Mouse (Mus musculus): ENCODE measurements around the gene Lrrc73.

The Lrrc73 gene

DNA sequence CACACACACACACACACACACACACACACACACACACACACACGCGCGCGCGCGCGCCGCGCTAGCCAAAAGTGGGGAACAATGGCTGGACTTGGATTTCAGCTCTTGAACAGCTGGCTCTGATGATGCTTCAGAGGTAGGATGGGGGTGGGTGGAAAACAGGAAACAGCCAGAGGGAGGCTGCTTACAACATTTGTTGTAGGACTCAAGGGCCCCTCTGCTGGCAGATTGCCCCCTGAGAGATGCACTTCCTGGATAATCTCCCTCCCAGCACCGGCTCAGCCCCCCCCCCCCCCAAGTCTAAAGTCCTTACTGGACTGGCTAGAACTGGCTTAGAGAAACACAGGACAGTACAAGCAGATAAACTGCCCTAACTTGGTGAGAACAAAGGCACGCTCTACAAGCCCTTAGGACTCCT lies 34.4 kb downstream of the Lrrc73 start:
- DNase-seq (ENCODE audit: extremely low read depth, low read depth): no peak

DNA sequence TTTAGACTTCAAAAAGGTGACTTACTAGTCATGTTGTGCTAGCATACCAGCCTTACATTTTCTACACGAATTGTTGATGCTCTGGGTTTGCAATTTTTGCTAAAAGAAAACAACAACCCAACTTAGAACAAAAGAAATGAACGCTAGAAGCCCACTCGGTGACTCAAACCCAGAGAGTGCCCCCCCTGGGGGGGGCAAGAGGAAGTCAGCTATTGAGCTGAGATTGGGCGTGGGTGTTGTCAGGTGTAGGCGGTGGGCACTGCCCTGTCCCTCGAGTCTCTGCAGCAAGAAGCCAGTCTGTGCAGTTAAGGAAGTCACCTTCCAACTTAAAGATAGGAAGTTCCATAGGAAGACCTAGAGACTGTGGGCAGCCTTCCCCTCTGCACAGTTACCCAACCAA lies 43.3 kb downstream of the Lrrc73 start:
- no peak for DNase-seq (ENCODE audit: extremely low read depth, low read depth)

DNA sequence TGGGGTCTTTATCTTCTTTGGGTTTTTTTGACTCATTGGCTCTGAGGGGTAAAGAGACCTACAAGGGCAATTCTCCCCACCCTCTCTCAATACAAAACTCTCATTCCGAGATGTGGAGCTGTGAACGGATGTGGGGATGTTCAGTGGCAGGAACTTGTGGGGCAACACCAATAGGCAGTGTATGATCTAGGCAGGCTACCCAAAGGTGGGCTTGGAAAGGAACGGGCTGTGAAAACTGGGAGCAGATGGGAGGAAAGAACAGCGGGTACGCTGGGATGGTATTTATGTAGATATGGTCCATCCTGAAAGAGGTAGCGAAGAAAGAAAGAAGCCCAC lies 43.7 kb downstream of the Lrrc73 start:
- DNase-seq (ENCODE audit: extremely low read depth, low read depth): no peak

DNA sequence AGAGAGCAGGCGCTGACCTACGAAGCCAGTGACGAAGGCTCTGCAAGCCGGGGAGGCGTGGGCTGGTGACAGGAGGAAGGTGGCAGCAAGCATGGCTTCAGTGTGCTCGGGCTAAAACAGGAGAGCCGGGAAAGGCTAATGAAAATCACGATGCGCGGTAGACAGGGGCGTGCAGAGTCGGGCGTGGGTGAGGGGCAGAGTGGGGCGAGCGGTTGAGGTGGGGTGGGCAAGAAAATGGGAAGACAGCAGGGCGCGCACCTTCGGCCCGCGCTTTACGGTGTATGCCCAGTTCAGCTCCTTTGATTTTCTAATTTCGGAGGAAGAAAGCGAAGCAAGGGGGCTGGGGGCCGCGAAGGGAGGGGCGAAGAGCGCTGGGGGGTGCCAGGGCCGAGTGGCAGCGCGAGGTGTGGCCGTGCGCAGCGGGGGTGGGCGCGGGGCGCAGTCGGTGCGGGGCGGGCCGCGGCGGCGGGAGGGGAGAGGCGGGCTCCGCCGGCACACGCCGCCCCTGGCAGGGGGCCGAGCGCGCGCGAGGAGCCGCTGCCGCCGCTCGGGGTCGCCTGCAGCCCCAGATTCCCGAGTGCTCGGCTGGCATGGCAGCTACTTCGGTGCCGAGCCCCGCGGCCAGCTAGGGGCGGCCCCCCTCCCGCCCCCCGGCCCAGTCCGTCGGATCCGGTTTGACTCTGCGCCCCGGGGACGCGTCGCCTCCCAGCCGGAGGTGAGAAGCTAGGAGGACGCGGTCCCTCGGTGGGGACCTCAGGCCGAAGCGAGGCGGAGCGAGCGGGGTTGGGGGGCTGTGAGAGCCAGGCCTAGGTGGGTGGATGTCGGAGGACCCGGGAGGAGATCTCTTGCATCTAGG lies 44.3 kb downstream of the Lrrc73 start, which contains the start of gene Dlk2:
Dlk2 (plus strand) TSS at position 58 of the 856 bp plus-strand sequence.
- DNase-seq (ENCODE audit: extremely low read depth, low read depth): no peak

DNA sequence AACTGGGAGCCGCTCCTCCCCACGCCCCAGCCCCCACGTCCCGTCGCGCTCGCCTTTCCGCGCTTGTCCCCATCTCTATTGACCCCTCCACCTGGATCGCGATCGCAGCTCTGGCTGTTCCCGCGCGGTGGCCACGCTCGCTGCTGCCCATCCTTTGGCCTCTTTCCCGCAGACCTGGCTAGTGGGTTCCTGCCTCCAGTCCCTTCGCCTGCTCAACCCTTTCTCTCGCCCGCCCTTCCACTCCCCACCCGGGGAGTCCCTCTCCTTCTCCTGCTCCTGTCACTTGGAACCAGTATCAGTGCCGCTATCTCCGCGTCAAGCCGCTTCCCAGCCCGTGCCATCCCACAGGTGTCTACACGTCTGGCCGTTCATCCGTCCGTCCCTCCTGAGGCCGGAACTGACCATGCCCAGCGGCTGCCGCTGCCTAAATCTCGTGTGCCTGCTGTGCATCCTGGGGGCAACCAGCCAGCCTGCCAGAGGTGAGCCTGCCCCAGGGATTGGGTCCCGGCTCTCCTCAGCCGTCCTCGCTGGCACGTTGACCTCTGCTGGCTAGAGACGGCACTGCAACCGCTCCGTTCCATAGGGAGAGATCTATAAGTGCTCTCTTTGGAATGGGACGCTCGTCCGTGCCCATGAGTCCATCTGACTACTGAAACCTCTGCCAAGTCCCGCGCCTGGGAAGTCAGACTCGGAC lies 45.0 kb downstream of the Lrrc73 start:
- DNase-seq (ENCODE audit: extremely low read depth, low read depth): no peak

DNA sequence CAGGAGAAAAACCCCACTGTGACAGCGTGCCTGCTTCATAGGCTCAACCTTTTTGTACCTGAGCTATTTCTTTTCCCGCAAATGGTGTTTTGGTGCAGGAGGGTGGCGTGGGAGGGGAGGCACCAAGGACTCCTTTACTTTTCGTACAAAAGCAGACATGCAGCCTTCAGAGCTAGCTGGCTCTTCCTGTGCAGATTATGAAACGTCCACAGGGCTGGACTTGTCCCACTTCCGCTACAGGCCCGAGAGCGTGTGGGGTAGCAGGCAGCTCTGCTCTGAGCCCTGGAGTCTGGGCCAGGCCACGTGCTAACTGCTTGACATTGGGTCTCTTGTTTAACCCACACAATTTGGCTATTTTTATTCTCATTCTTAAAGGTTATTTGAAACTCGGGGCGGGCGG lies 48.6 kb downstream of the Lrrc73 start:
- DNase-seq (ENCODE audit: extremely low read depth, low read depth): no peak

DNA sequence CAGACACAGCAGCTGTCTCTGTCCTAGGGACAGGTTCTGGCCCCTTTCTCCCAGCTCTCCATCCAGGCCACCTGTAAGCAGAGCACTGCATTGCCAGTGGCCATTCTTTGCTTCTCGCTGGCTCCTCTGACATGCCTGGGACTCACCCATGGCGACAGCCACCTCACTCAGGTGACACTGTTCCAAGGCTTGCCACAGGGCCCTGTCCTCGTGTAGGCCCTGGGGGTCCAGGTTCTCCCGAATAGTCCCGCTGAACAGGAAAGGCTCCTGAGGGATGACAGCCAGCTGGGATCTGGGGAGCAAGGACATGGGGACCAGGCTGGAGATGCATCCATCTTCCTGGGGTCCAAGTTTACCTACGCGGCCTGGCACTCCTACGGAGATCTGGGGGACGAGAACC lies 50.9 kb downstream of the Lrrc73 start:
- no peak for DNase-seq (ENCODE audit: extremely low read depth, low read depth)
